Mouse (Mus musculus): Measurements from ENCODE around the gene Iars2.
A peak's percentile ranks its signal among the peaks of the same experiment; 100 is the strongest.
"Not testable (repeated sequence)": the region's sequence is repeated elsewhere in the genome, so short reads cannot be mapped to it uniquely, and the experiment has no call there.

Iars2 gene

DNA sequence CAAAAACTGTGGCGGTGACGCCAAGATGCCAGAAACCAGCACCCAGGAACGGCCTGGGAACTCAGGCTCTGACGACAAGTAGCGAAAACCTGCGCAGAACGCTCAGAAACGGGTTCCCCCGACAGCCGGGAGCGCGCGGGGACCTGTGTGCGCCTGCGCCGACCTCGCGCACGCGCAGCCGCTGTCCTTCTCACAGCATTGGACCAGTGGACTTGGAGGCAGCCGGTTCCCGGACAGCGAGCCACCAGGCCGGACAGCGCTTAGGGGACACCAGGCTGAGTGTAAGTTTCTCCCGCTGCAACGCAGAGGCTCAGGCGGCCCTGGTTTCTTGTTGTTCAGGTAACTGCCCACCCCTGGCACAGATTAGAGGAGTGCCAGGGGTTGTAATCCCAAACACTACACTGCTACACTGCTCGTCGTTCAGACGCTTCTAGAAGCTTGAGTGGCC, 2.8 kb upstream of the Iars2 start, which contains the start of gene Bpnt1:
Gene Bpnt1, plus strand, starts transcription at position 167 of the 448 bp plus-strand sequence.
- peak; percentile 74 to 78 for DNase-seq (ENCODE audit: low spot score in 2 of 2)

DNA sequence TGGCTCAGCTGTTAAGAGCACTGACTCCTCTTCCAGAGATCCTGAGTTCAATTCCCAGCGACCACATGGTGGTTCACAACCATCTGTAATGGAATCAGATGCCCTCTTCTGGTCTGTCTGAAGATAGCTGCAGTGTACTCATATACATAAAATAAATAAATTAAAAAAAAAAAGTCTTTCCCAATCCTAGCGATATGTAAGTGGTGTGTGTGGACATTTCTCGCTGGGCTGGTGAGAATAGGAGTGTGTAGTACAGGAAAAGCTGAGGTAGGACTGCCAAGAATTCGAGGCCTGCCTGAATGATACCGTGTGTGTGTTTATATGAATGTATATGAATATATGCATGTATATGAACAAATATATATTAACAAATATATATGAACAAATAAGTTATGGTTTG, 2.2 kb upstream of the Iars2 start:
- DNase-seq (ENCODE audit: low spot score in 2 of 2) = no peak

DNA sequence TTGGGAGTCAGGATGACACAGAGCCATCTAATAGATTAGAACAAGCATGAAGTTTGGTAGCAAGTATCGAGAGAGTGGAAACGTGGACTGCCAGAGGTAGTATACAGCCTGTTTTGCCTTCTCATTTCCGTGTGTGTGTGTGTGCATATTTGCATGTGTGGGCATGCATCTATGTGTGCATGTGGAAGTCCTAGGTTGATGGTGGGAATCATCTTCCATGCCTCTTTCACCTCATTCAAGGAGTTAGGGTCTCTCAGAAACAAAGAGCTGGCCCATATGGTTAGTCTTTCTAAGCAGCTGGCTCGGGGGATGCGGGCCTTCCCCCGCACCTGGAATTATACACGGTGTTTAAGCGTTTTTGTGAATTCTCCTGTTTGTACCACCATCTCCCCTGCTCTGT, 655 bp upstream of the Iars2 start:
- no peak for DNase-seq (ENCODE audit: low spot score in 2 of 2)

DNA sequence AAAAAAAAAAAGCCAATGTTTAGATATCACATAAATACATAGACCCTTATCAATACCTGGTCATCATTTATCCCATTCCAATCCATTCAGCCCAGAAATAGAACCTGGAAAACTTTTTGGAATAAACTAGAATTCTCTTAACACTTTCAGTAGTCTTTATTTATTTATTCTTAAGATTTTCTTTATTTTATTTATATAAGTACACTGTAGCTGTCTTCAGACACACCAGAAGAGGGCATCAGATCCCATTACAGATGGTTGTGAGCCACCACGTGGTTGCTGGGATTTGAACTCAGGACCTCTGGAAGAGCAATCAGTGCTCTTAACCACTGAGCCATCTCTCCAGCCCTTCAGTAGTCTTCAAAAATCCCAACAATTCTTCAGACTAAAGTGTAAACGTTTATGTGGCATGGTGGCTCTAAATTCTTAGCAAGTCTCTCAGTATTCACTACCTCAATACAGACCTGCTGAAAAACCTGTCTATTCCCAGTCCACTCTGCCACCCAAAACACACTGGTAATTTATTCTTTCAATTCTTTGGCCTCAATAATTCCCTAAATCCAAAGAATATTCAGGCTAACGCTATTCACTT, 1.3 kb downstream of the Iars2 start:
- not testable (repeated sequence) for DNase-seq (ENCODE audit: low spot score in 2 of 2)

DNA sequence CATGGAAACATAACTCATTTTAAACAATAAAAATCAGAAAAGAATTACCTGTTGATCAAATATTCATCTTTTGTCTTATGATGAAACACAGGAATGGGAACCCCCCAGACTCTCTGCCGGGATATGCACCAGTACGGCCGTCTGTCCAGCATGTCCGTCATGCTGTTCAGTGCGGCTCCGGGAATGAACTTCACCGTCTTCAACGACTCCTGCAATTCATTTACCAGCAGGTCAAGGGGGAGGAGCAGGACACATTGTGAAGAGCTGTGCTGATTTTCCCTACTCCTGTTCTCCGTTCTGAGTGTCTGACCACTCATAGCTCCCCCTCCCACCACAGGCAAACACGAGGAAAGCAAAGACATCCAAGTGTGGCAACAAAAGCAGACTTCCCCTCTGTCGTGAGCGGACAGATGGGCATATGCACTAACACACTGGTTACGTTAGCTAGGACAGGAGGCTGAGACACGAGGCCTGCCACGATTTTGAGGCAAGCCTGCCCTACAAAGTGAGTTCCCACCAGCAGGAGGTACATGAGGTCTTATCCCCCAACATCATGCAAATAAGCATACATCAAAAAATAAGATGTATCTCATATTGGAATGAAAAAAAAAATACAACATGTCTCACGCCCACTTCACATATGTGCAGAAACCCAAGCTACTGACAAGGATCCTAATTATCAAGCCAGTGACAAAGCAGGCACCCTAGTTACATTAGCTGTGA, 13.2 kb downstream of the Iars2 start:
- no peak for DNase-seq (ENCODE audit: low spot score in 2 of 2)

- no peak for DNase-seq (ENCODE audit: low spot score in 2 of 2)
These were observed 14.7 kb downstream of the Iars2 start for GRCm38 (mm10) chr1:185314546-185314945.

- DNase-seq (ENCODE audit: low spot score in 2 of 2) = no peak
These were observed 17.2 kb downstream of the Iars2 start for GRCm38 (mm10) chr1:185311949-185312348.

DNA sequence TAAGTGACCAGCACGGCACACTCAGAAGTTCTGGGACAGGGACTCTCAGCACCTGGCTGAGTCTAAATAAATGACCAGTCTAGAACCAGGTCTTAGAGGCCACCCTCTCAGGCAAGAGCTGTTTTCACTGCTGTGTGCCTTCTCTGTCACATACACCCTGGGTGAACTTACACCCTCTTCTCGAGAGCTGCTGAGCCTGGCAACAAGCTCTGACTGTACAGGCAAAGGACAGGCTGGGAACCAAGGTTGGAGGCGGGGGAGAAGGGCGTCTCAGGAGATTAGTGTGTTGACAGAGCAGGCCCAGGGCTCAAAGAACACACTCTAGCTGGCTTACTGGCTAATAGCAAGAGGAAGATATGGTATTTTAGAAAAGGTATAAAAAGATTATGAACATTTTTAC, 20.3 kb downstream of the Iars2 start:
- DNase-seq (ENCODE audit: low spot score in 2 of 2) = no peak

DNA sequence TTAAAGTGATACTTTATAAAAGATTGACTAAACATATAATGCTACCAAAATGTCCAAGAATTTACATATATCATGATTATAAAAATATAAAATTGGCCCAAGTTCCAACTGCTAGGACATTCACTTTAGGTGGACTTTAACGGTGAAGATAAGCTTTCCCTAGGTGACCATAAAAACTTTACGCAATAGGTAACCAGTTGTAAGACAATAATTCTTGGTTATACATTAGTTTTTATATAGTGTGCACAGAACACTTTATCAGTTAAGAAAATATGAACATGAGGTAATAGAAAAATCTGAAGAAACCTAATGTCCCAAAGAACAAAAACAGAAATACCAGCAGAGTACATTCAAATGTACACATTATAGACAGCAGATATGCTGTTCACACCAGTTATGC, 20.9 kb downstream of the Iars2 start:
- DNase-seq (ENCODE audit: low spot score in 2 of 2) = no peak

GRCm38 (mm10) chr1:185307645-185308044, 21.6 kb downstream of the Iars2 start:
- no peak for DNase-seq (ENCODE audit: low spot score in 2 of 2)

- DNase-seq (ENCODE audit: low spot score in 2 of 2) = no peak
These were observed 22.4 kb downstream of the Iars2 start for GRCm38 (mm10) chr1:185306836-185307235.

GRCm38 (mm10) chr1:185302816-185303215, 26.4 kb downstream of the Iars2 start:
- DNase-seq (ENCODE audit: low spot score in 2 of 2) = no peak

DNA sequence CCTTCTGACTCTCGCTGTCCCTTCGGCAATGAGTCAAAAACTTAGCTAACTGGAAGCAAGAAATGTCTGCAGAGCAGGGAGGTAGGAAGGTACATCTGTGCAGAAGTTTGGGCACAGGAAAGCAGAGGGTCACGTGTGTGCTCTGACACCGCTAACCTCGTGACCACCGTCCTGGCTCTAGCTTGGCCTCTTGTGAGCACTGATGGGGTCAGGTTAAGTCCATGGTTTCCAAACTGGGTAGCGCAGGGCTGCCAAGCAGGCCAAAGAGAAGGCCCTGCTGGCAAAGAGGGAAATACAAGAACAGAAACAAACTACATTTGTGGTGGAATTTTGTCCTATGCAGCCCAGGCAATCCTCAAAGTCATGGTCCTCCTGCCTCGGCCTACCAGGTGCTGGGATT, 30.7 kb downstream of the Iars2 start:
- DNase-seq (ENCODE audit: low spot score in 2 of 2) = no peak

GRCm38 (mm10) chr1:185296850-185297249, 32.3 kb downstream of the Iars2 start:
- no peak for DNase-seq (ENCODE audit: low spot score in 2 of 2)

- no peak for DNase-seq (ENCODE audit: low spot score in 2 of 2)
These were observed 36.4 kb downstream of the Iars2 start for GRCm38 (mm10) chr1:185292646-185293360.

DNA sequence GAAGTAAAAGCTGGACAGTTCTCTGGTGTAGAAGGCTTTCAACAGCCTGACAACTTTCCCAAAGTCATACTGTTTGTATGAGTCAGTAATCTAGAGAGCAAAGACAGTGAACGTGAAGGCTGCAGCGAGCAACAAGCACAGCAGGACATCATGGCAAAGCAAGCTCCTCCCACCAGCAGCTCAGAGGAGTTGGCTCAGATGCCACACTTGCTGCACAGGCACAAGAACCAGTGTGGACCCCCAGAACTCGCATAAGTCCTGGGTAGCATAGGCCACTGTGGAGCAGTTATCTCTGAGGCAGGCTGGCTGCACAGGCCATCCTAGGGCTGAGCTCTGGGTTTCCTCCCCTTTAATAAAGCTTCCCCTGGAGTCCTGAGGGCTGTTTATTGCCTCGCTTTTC, 37.9 kb downstream of the Iars2 start:
- DNase-seq (ENCODE audit: low spot score in 2 of 2) = no peak

DNA sequence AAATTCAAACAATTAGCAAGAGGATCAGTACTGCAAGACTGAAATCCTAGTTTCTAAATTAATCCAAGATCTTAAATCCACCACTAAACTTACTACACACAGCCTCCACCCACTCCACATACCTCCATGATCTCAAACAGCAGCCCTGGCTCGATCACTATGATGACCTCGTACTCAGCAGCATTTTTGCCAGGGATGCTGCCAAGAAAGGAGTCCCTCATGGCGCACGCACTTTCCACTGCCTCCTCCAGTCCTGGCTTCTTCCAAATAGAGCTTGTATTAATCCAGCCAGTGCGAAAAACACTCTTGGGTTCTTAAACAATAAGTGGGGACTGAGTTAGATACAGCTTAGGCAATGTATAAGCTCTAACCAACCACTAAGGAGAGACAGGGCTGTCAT, 40.0 kb downstream of the Iars2 start:
- DNase-seq (ENCODE audit: low spot score in 2 of 2) = no peak

GRCm38 (mm10) chr1:185287066-185287465, 42.1 kb downstream of the Iars2 start:
- no peak for DNase-seq (ENCODE audit: low spot score in 2 of 2)

DNA sequence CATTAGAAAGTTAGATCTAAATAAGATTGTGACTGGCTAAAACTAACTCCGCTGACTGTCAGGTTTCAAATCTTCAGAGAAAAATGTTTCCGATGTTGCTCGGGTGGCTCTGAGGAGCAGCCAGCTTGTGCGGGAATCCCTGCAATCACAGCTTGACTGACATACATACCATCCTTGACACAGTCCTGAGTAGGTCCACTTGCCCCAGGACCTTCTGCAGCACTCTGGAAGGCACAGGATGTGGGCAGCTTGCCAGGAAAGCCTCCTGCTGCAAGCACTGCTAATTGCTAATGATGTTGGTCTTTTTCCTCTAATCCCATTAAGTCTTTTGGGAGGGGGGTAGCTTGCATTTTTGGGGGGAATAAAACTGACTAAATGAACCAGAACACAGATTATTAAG, 44.0 kb downstream of the Iars2 start:
- DNase-seq (ENCODE audit: low spot score in 2 of 2) = no peak

GRCm38 (mm10) chr1:185284740-185285139, 44.5 kb downstream of the Iars2 start:
- no peak for DNase-seq (ENCODE audit: low spot score in 2 of 2)

DNA sequence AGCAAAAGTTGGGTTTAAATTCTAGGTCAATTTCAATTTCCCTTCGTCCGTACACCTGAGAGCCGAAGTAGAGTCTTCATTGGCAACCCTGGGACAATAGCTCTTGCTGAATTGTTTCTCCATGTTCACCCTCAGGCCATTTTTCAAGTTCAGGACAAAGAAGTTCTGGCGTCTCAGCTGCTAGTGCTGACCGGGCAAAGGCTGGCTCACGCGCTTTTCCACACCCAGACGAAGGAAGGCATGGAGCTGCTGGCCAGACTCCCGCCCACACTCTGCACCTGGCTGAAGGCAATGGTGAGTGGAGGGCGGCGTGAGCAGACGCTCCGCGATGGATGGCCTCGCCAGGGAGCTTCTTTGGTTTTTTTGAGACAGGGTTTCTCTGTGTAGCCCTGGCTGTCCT, 45.9 kb downstream of the Iars2 start:
- DNase-seq (ENCODE audit: low spot score in 2 of 2) = no peak

DNA sequence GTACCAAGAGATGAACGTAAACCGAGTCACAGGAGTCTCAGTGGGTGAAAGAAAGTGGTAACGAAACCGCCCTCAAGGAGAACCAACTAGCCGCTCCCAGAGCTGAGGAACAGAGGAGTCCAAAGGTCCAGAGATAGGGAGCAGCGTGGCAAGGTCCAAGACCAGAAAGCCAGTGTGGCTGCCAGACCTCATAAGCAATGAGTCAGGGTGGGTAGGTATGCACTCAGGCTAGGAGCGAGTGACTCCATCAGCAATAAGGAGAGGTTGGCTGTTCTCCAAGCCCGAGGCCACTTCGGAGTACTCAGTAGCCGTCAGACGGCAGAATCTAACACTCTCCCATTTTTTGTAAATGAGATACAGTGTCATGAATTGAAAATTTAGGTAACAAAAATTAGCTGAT, 46.4 kb downstream of the Iars2 start:
- no peak for DNase-seq (ENCODE audit: low spot score in 2 of 2)

- no peak for DNase-seq (ENCODE audit: low spot score in 2 of 2)
These were observed 48.6 kb downstream of the Iars2 start for GRCm38 (mm10) chr1:185280616-185281015.
